Mouse (Mus musculus) lung, adult 2 months (tissue): ENCODE measurements around the gene Akap12.

ENCODE experiments used
- CTCF ChIP-seq: fragments of 200-500 bp; IDR thresholded peaks from 2 replicates; pipeline ENCODE4 v1.5.1; 2011; ENCODE audit warnings: mild to moderate bottlenecking, low read length, control low read depth; ENCODE audit not compliant: insufficient read depth
- POLR2A ChIP-seq: fragments of 200-500 bp; IDR thresholded peaks from 2 replicates; pipeline ENCODE4 v1.6.1; 2011; ENCODE audit warnings: low read depth, mild to moderate bottlenecking, control low read depth, low read length, borderline replicate concordance; ENCODE audit errors: extremely low read depth

GRCm38 (mm10) chr10:4405511-4405910 lies 139.3 kb downstream of the Akap12 start:
- no peak for TF ChIP-seq CTCF
- TF ChIP-seq POLR2A, result no peak
